Mouse (Mus musculus) CH12.LX (cell line): ENCODE data around the gene Mpst. TPM values are rescaled to one million over a fixed set of nuclear protein-coding genes. Genes with fewer than 3 reads are reported as not detected.

Experiments
- DNase-seq: peaks from one replicate; pipeline ENCODE4 v3.0.0-alpha.2; 2013; ENCODE audit errors: extremely low read depth
- H3K27ac ChIP-seq: 2 replicates; pipeline ENCODE4 v1.5.1; 2012; ENCODE audit warnings: low read depth, mild to moderate bottlenecking, control low read depth, moderate library complexity; ENCODE audit not compliant: insufficient read depth
- H3K27me3 ChIP-seq: replicated peaks from 2 replicates; pipeline ENCODE3; 2012; ENCODE audit warnings: inconsistent platforms
- H3K36me3 ChIP-seq, 2 experiments: replicated peaks in 1 of 2; 2 replicates each; pipeline versions ENCODE3 to v1.6.1; 2012; ENCODE audit warnings: inconsistent platforms in 1 of 2, low read length in 1 of 2, mild to moderate bottlenecking in 1 of 2, mixed read lengths in 1 of 2, moderate library complexity in 1 of 2; ENCODE audit not compliant: control insufficient read depth in 1 of 2, insufficient read depth in 1 of 2
- H3K4me1 ChIP-seq, 2 experiments: 2 replicates each; pipeline ENCODE4 v1.6.1; 2012; ENCODE audit warnings: inconsistent platforms in 1 of 2, moderate library complexity in 1 of 2; ENCODE audit not compliant: insufficient read depth in 2 of 2, control insufficient read depth in 1 of 2
- H3K4me2 ChIP-seq: 2 replicates; pipeline ENCODE4 v1.6.1; 2012; ENCODE audit warnings: low read depth, mild to moderate bottlenecking, control low read depth; ENCODE audit not compliant: poor library complexity, insufficient read depth, severe bottlenecking
- H3K4me3 ChIP-seq, 3 experiments: fragments of 150-350 bp in 1 of 3; sonication (generic) in 1 of 3; replicated peaks in 1 of 3; 2 replicates each; pipeline versions ENCODE3 to v1.5.1; 2011 to 2012; ENCODE audit warnings: low read depth in 2 of 3, low read length in 2 of 3, mild to moderate bottlenecking in 2 of 3, moderate library complexity in 2 of 3, control low read depth in 1 of 3, improper control_type of control experiment in 1 of 3, inconsistent platforms in 1 of 3, mixed read lengths in 1 of 3; ENCODE audit not compliant: poor library complexity in 1 of 3
- H3K79me2 ChIP-seq: replicated peaks from 2 replicates; pipeline ENCODE4 v1.6.1; 2012; ENCODE audit warnings: mild to moderate bottlenecking, moderate library complexity; ENCODE audit not compliant: control insufficient read depth, poor library complexity, insufficient read depth, severe bottlenecking; ENCODE audit errors: extremely low read depth
- H3K9ac ChIP-seq: 2 replicates; pipeline ENCODE4 v1.6.1; 2012; ENCODE audit warnings: low read depth, mild to moderate bottlenecking, control low read depth, moderate library complexity; ENCODE audit not compliant: insufficient read depth
- H3K9me3 ChIP-seq: replicated peaks from 2 replicates; pipeline ENCODE3; 2012; ENCODE audit warnings: low read length, inconsistent platforms, mixed read lengths
- CHD1 ChIP-seq: IDR thresholded peaks from 2 replicates; pipeline ENCODE4 v1.6.1; 2012; ENCODE audit warnings: low read depth, low read length, improper control_type of control experiment, inconsistent platforms
- CHD2 ChIP-seq: IDR thresholded peaks from 2 replicates; pipeline ENCODE4 v1.6.1; 2011; ENCODE audit warnings: low read length, improper control_type of control experiment
- CTCF ChIP-seq, 2 experiments: IDR thresholded peaks in 1 of 2; conservative IDR thresholded peaks in 1 of 2; 2 replicates each; pipeline ENCODE4 v1.5.1; 2011 to 2012; ENCODE audit warnings: low read depth in 2 of 2, low read length in 2 of 2, improper control_type of control experiment in 1 of 2, inconsistent platforms in 1 of 2, mild to moderate bottlenecking in 1 of 2, moderate library complexity in 1 of 2
- ELF1 ChIP-seq: IDR thresholded peaks from 2 replicates; pipeline ENCODE4 v1.6.1; 2014; ENCODE audit warnings: low read depth, mild to moderate bottlenecking, inconsistent platforms, low read length, improper control_type of control experiment
- GABPA ChIP-seq: IDR thresholded peaks from 2 replicates; pipeline ENCODE4 v1.6.1; 2012; ENCODE audit warnings: low read depth, low read length, improper control_type of control experiment, inconsistent platforms; ENCODE audit not compliant: insufficient replicate concordance
- JUND ChIP-seq: conservative IDR thresholded peaks from 2 replicates; pipeline ENCODE4 v1.6.1; 2011; ENCODE audit warnings: low read depth, low read length, improper control_type of control experiment
- MAX ChIP-seq: IDR thresholded peaks from 2 replicates; pipeline ENCODE4 v1.6.1; 2011; ENCODE audit warnings: low read length, improper control_type of control experiment
- MAZ ChIP-seq: IDR thresholded peaks from 2 replicates; pipeline ENCODE4 v1.6.1; 2012; ENCODE audit warnings: low read depth, mild to moderate bottlenecking, inconsistent platforms, low read length, improper control_type of control experiment, moderate library complexity
- NELFE ChIP-seq: IDR thresholded peaks from 2 replicates; pipeline ENCODE4 v1.6.1; 2011; ENCODE audit warnings: low read depth, low read length, improper control_type of control experiment
- NRF1 ChIP-seq: IDR thresholded peaks from 2 replicates; pipeline ENCODE4 v1.6.1; 2014; ENCODE audit warnings: low read depth, mild to moderate bottlenecking, inconsistent platforms, low read length, improper control_type of control experiment, moderate library complexity
- PAX5 ChIP-seq: IDR thresholded peaks from 2 replicates; pipeline ENCODE4 v1.6.1; 2012; ENCODE audit warnings: low read length, inconsistent platforms, mixed read lengths
- RCOR1 ChIP-seq: conservative IDR thresholded peaks from 2 replicates; pipeline ENCODE4 v1.6.1; 2012; ENCODE audit warnings: low read depth, mild to moderate bottlenecking, inconsistent platforms, low read length, improper control_type of control experiment
- SMC3 ChIP-seq: IDR thresholded peaks from 2 replicates; pipeline ENCODE4 v1.6.1; 2011; ENCODE audit warnings: low read depth, low read length, improper control_type of control experiment
- TCF12 ChIP-seq: IDR thresholded peaks from 2 replicates; pipeline ENCODE4 v1.6.1; 2014; ENCODE audit warnings: low read depth, mild to moderate bottlenecking, inconsistent platforms, low read length, improper control_type of control experiment
- UBTF ChIP-seq: IDR thresholded peaks from 2 replicates; pipeline ENCODE4 v1.6.1; 2012; ENCODE audit warnings: low read depth, mild to moderate bottlenecking, inconsistent platforms, low read length, improper control_type of control experiment, moderate library complexity
- USF1 ChIP-seq: IDR thresholded peaks from 2 replicates; pipeline ENCODE4 v1.6.1; 2014; ENCODE audit warnings: low read depth, mild to moderate bottlenecking, inconsistent platforms, low read length, improper control_type of control experiment
- ZMIZ1 ChIP-seq: IDR thresholded peaks from 2 replicates; pipeline ENCODE4 v1.6.1; 2012; ENCODE audit warnings: low read depth, mild to moderate bottlenecking, inconsistent platforms, low read length, improper control_type of control experiment
- ZNF384 ChIP-seq: IDR thresholded peaks from 2 replicates; pipeline ENCODE4 v1.6.1; 2012; ENCODE audit warnings: low read depth, low read length, improper control_type of control experiment, inconsistent platforms
- dilution Hi-C: fragments of 300-500 bp; cut with MboI; formaldehyde crosslinking; loops from 2 replicates; pipeline ENCODE4 v1.14.3; 2020; ENCODE audit warnings: low sequenced_read_pairs; ENCODE audit not compliant: extremely low pct_unique_long_range_greater_than_20kb, extremely low pct_ligation_motif_present
- in situ Hi-C: fragments of 300-500 bp; cut with MboI; formaldehyde crosslinking; loops from 3 replicates; pipeline ENCODE4 v1.14.3; 2019; ENCODE audit warnings: low sequenced_read_pairs, low pct_ligation_motif_present, low pct_unique_long_range_greater_than_20kb, mixed read lengths
- polyA plus RNA-seq: library from polyadenylated mRNA; unstranded; fragments of >175 nt; gene quantifications from 2 replicates; pipeline ENCODE4 v1.2.1, GENCODE M21; 2012; ENCODE audit warnings: low read depth; ENCODE audit not compliant: insufficient read length
- total RNA-seq, 2 experiments: library from RNA; depleted of rRNA; stranded (reverse); fragments of 300-350 nt in 1 of 2; fragments of >200 nt in 1 of 2; gene quantifications; 2 replicates each; pipeline ENCODE4 v1.2.3; 2012 to 2014

The Mpst gene
- total and polyA plus RNA-seq, 3 experiments: 24.4 to 46.3 (median 27.0) TPM

DNA sequence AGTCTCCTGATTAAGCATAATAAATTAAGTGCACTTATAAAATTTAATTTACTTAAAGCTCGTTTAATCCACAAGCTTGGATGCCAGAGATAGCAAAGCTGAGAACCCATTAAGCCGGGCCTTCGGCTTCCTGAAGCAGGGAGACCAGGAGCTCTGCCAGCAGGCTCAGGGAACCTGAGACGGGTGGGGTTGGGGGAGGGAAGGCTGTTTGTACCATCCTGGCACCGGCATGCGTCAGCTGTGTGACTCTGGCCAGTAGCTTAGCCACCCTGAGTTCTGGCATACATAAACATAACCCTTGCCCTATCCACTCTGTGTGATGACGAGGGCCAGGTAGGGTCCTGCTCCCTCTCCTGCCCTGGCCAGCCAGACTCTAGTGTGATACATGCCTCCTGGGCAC lies 49.8 kb downstream of the Mpst start:
- Histone ChIP-seq H3K9ac (no peak overlapping the region), H3K27me3 (no peaks in the 10 kb centered on the region), H3K36me3 (no peaks in the 10 kb centered on the region), H3K4me3 (no peak overlapping the region), H3K4me2 (no peak overlapping the region), H3K4me1 (peaks cover 25 to 30% of the 10 kb centered on the region in 2 experiments), H3K27ac (no peak overlapping the region), H3K79me2 (no peaks in the 10 kb centered on the region), H3K9me3 (no peaks in the 10 kb centered on the region)
- no peak for TF ChIP-seq GABPA
- TF ChIP-seq NRF1: no peak
- TF ChIP-seq UBTF: no peak
- TF ChIP-seq CHD1: no peak
- no peak for TF ChIP-seq ZNF384
- no peak for TF ChIP-seq TCF12
- no peak for TF ChIP-seq CHD2
- no peak for TF ChIP-seq RCOR1
- no peak for TF ChIP-seq NELFE
- in situ Hi-C loops (no loop called here), dilution Hi-C loops (no loop called here)
- DNase-seq: no peak

DNA sequence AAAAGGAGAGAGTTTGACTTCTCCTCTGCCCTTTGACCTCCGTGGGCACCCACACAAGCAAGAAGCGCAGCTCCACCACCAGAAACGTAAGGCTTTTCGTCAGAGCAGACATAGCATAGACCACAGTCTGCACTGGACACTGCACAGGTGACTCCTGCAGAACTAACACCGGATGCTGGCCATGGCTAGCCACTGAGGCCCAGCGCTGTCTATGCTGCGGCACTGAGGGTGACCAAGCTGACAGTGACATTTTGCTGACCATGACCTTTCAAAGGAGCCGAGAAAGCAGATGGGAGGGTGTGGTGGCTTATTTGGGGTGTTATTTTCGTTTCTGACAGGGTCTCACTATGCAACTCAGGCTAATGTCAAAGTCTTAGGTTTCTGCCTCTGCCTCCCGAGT lies 51.0 kb downstream of the Mpst start:
- TF ChIP-seq UBTF (no peak), PAX5 (no peak), CHD2 (no peak), USF1 (no peak), SMC3 (no peak), GABPA (no peak), JUND (no peak), TCF12 (no peak), ZMIZ1 (no peak)
- TF ChIP-seq, all 38 proteins: peak for 0
- H3K4me1 ChIP-seq: peaks cover 15 to 18% of the 10 kb centered on the region in 2 experiments
- no peak overlapping the region for H3K4me3 ChIP-seq
- H3K27ac ChIP-seq: no peak overlapping the region
- H3K36me3 ChIP-seq: no peaks in the 10 kb centered on the region
- no peaks in the 10 kb centered on the region for H3K9me3 ChIP-seq
- no peaks in the 10 kb centered on the region for H3K79me2 ChIP-seq
- peaks cover 6% of the 10 kb centered on the region for H3K27me3 ChIP-seq
- DNase-seq: no peak
- dilution Hi-C loops (no loop called here), in situ Hi-C loops (no loop called here)
- no peak overlapping the region for H3K4me2 ChIP-seq
- H3K9ac ChIP-seq: no peak overlapping the region

DNA sequence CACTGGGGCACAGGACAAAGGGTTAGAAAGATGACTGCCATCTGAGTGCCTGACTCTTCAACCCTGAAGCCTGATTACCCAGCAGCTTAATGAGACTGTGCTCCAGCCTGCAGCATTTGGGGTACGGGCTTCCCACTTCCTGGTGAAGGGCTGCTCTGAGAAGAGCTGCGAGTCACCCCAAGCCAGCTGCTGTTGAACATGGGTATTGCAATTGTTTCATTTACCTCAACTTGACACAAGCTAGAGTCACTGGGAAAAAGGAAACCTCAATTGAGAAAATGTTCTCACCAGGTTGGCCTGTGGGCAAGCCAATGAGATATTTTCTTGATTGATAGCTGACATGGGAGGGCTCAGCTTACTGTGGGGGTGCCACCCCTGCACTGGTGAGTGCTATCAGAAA lies 56.8 kb downstream of the Mpst start:
- Histone ChIP-seq H3K4me1 (no peaks in the 10 kb centered on the region), H3K9ac (no peak overlapping the region), H3K4me3 (no peak overlapping the region), H3K9me3 (no peaks in the 10 kb centered on the region), H3K4me2 (no peak overlapping the region), H3K36me3 (no peaks in the 10 kb centered on the region), H3K79me2 (no peaks in the 10 kb centered on the region), H3K27ac (no peak overlapping the region), H3K27me3 (peaks cover 9% of the 10 kb centered on the region)
- TF ChIP-seq CTCF (conservative IDR thresholded peaks at IDR 0.05 in 1 of 2, IDR thresholded peaks at IDR 0.05 in 1 of 2; ENCODE audit: low read depth in 2 of 2, low read length in 2 of 2) (0 out of 4 replicates have a peak, but pooled peaks of 1 of the 2 experiments have one; percentile 3), MAX (no peak), MAZ (no peak), ELF1 (0 out of 2 replicates have a peak, but pooled peaks have one; percentile 17)
- dilution Hi-C loops: no loop called here
- DNase-seq: no peak
- in situ Hi-C loops: no loop called here
